13 mouse cellular contexts compared by ENCODE assay signal in genomic region chr11:108148491-108148890, GRCm38 (mm10).
A peak's percentile ranks its signal among the peaks of the same experiment; 100 is the strongest.
DNase-seq lines count a peak whose midpoint lies in the region; ATAC-seq and TF ChIP-seq lines count a peak whose summit lies in the region.
"Had no signal": no experiment of that assay in that cellular context is flagged by ENCODE, and none has a peak within 500 bp of the region (broad histone marks: within the 10 kb centered on the region; RNA-seq: fewer than 3 reads in every experiment).

No protein-coding gene starts in this region.

- TF ChIP-seq CTCF in gastrocnemius, adult 2 months (IDR thresholded peaks at IDR 0.05), result no peak

- DNase-seq in gastrocnemius, adult 2 months, result no peak
- DNase-seq in gastrocnemius, postnatal 25 days, result no peak
- no peak for DNase-seq in midbrain, embryonic 11.5 days (ENCODE audit: low spot score, missing footprints)
- DNase-seq in left cerebral cortex, postnatal 4 days, result no peak
- no peak for DNase-seq in urinary bladder, adult 2 months (ENCODE audit: low spot score)
- DNase-seq: cerebellum, adult 9-11 months; kidney, postnatal 36 days; lung, adult 18-20 months; right cerebral cortex, postnatal 4 days; thymus, postnatal 14 days had no signal

- H3K36me3 ChIP-seq in midbrain, embryonic 12.5 days, result no peaks in the 10 kb centered on the region
- H3K36me3 ChIP-seq in midbrain, embryonic 11.5 days (ENCODE audit: control insufficient read depth, insufficient read depth, low read length), result no peaks in the 10 kb centered on the region
- no peaks in the 10 kb centered on the region for H3K36me3 ChIP-seq in embryonic facial prominence, embryonic 15.5 days

- H3K4me2 ChIP-seq in midbrain, embryonic 12.5 days (replicated peaks), result no peak overlapping the region
- no peak overlapping the region for H3K4me2 ChIP-seq in midbrain, embryonic 11.5 days
- no peak overlapping the region for H3K4me2 ChIP-seq in embryonic facial prominence, embryonic 15.5 days (replicated peaks)

- 30% methylated on average over 4 of the region's 4 CpGs for WGBS in midbrain, embryonic 12.5 days
- 32% methylated on average over 4 of the region's 4 CpGs for whole genome bisulfite sequencing in midbrain, embryonic 11.5 days
- 28% methylated on average over 4 of the region's 4 CpGs for WGBS in embryonic facial prominence, embryonic 15.5 days

- H3K27ac ChIP-seq in gastrocnemius, adult 2 months, result peak overlapping the region; percentile 50; the same call in 1 of the 2 replicates
- 0 out of 2 replicates have a peak overlapping the region, but pooled peaks have one; percentile 30 for H3K27ac ChIP-seq in midbrain, embryonic 12.5 days (replicated peaks)
- H3K27ac ChIP-seq in midbrain, embryonic 11.5 days (ENCODE audit: low read depth, low read length), result no peak overlapping the region
- peak overlapping the region; percentile 18 for H3K27ac ChIP-seq in embryonic facial prominence, embryonic 15.5 days (replicated peaks)

- H3K4me3 ChIP-seq in gastrocnemius, adult 2 months, result no peak overlapping the region
- no peak overlapping the region for H3K4me3 ChIP-seq in midbrain, embryonic 12.5 days
- no peak overlapping the region for H3K4me3 ChIP-seq in midbrain, embryonic 11.5 days (ENCODE audit: low read depth, low read length)
- H3K4me3 ChIP-seq in embryonic facial prominence, embryonic 15.5 days (replicated peaks), result no peak overlapping the region

- no peak for ATAC-seq in midbrain, embryonic 12.5 days (ENCODE audit: low FRiP score, low read depth)
- no peak for ATAC-seq in midbrain, embryonic 11.5 days (ENCODE audit: low FRiP score)
- ATAC-seq in embryonic facial prominence, embryonic 15.5 days (ENCODE audit: insufficient number of reproducible peaks, low FRiP score, low TSS enrichment, low read depth), result no peak
- peak; percentile 80 for ATAC-seq in megakaryocyte-erythroid progenitor cell, adult 5-6 weeks (replicated peaks; ENCODE audit: low FRiP score, low TSS enrichment, poor library complexity, severe bottlenecking)

- no peak overlapping the region for H3K9ac ChIP-seq in midbrain, embryonic 12.5 days (replicated peaks)
- no peak overlapping the region for H3K9ac ChIP-seq in midbrain, embryonic 11.5 days (ENCODE audit: low read length)
- H3K9ac ChIP-seq in embryonic facial prominence, embryonic 15.5 days, result no peak overlapping the region

- intact Hi-C loops in gastrocnemius, adult 2 months (cut with DNase I), result no loop called here
- intact Hi-C loops in left cerebral cortex, postnatal 4 days (cut with DNase I), result no loop called here

- H3K4me1 ChIP-seq in midbrain, embryonic 12.5 days, result peaks cover 24% of the 10 kb centered on the region
- peaks cover 10% of the 10 kb centered on the region for H3K4me1 ChIP-seq in midbrain, embryonic 11.5 days (ENCODE audit: control insufficient read depth, insufficient read depth, low read length)
- H3K4me1 ChIP-seq in embryonic facial prominence, embryonic 15.5 days, result peaks cover 33% of the 10 kb centered on the region

- H3K9me3 ChIP-seq in midbrain, embryonic 12.5 days, result no peaks in the 10 kb centered on the region
- H3K9me3 ChIP-seq in midbrain, embryonic 11.5 days (ENCODE audit: control insufficient read depth, low read length), result no peaks in the 10 kb centered on the region
- no peaks in the 10 kb centered on the region for H3K9me3 ChIP-seq in embryonic facial prominence, embryonic 15.5 days (replicated peaks)

- peaks cover 28% of the 10 kb centered on the region for H3K27me3 ChIP-seq in midbrain, embryonic 12.5 days
- H3K27me3 ChIP-seq in midbrain, embryonic 11.5 days (ENCODE audit: control insufficient read depth, insufficient read depth, low read length), result peaks cover 3% of the 10 kb centered on the region; the same call in 1 of the 2 replicates
- no peaks in the 10 kb centered on the region for H3K27me3 ChIP-seq in embryonic facial prominence, embryonic 15.5 days
